Mouse (Mus musculus) liver, adult 2 months (tissue): Measurements from ENCODE around the gene Srcap.

ENCODE experiments used
- CTCF ChIP-seq: fragments of 200-500 bp; IDR thresholded peaks from 2 replicates; pipeline ENCODE4 v1.5.1; 2011; ENCODE audit warnings: low read depth, low read length, control low read depth
- POLR2A ChIP-seq: fragments of 200-500 bp; IDR thresholded peaks from 2 replicates; pipeline ENCODE4 v1.6.1; 2011; ENCODE audit warnings: low read length, control low read depth; ENCODE audit not compliant: insufficient read depth; ENCODE audit errors: extremely low read depth

- no peak for TF ChIP-seq POLR2A
- TF ChIP-seq CTCF, result no peak
Observed at GRCm38 (mm10) chr7:127470011-127470715, 41.6 kb upstream of the Srcap start.
